Mouse (Mus musculus) CH12.LX (cell line): ENCODE data around the gene Gm49450. TPM values are rescaled to one million over a fixed set of nuclear protein-coding genes. Genes with fewer than 3 reads are reported as not detected.

Experiments used
- DNase-seq: peaks from one replicate; pipeline ENCODE4 v3.0.0-alpha.2; 2013; ENCODE audit errors: extremely low read depth
- H3K27ac ChIP-seq: 2 replicates; pipeline ENCODE4 v1.5.1; 2012; ENCODE audit warnings: low read depth, mild to moderate bottlenecking, control low read depth, moderate library complexity; ENCODE audit not compliant: insufficient read depth
- H3K27me3 ChIP-seq: replicated peaks from 2 replicates; pipeline ENCODE3; 2012; ENCODE audit warnings: inconsistent platforms
- H3K36me3 ChIP-seq, 2 experiments: replicated peaks in 1 of 2; 2 replicates each; pipeline versions ENCODE3 to v1.6.1; 2012; ENCODE audit warnings: inconsistent platforms in 1 of 2, low read length in 1 of 2, mild to moderate bottlenecking in 1 of 2, mixed read lengths in 1 of 2, moderate library complexity in 1 of 2; ENCODE audit not compliant: control insufficient read depth in 1 of 2, insufficient read depth in 1 of 2
- H3K4me1 ChIP-seq, 2 experiments: 2 replicates each; pipeline ENCODE4 v1.6.1; 2012; ENCODE audit warnings: inconsistent platforms in 1 of 2, moderate library complexity in 1 of 2; ENCODE audit not compliant: insufficient read depth in 2 of 2, control insufficient read depth in 1 of 2
- H3K4me2 ChIP-seq: 2 replicates; pipeline ENCODE4 v1.6.1; 2012; ENCODE audit warnings: low read depth, mild to moderate bottlenecking, control low read depth; ENCODE audit not compliant: poor library complexity, insufficient read depth, severe bottlenecking
- H3K4me3 ChIP-seq, 3 experiments: fragments of 150-350 bp in 1 of 3; sonication (generic) in 1 of 3; replicated peaks in 1 of 3; 2 replicates each; pipeline versions ENCODE3 to v1.5.1; 2011 to 2012; ENCODE audit warnings: low read depth in 2 of 3, low read length in 2 of 3, mild to moderate bottlenecking in 2 of 3, moderate library complexity in 2 of 3, control low read depth in 1 of 3, improper control_type of control experiment in 1 of 3, inconsistent platforms in 1 of 3, mixed read lengths in 1 of 3; ENCODE audit not compliant: poor library complexity in 1 of 3
- H3K79me2 ChIP-seq: replicated peaks from 2 replicates; pipeline ENCODE4 v1.6.1; 2012; ENCODE audit warnings: mild to moderate bottlenecking, moderate library complexity; ENCODE audit not compliant: control insufficient read depth, poor library complexity, insufficient read depth, severe bottlenecking; ENCODE audit errors: extremely low read depth
- H3K9ac ChIP-seq: 2 replicates; pipeline ENCODE4 v1.6.1; 2012; ENCODE audit warnings: low read depth, mild to moderate bottlenecking, control low read depth, moderate library complexity; ENCODE audit not compliant: insufficient read depth
- H3K9me3 ChIP-seq: replicated peaks from 2 replicates; pipeline ENCODE3; 2012; ENCODE audit warnings: low read length, inconsistent platforms, mixed read lengths
- BHLHE40 ChIP-seq: IDR thresholded peaks from 2 replicates; pipeline ENCODE4 v1.6.1; 2011; ENCODE audit warnings: mild to moderate bottlenecking, low read depth, low read length, improper control_type of control experiment
- EP300 ChIP-seq: IDR thresholded peaks from 2 replicates; pipeline ENCODE4 v1.6.1; 2011; ENCODE audit warnings: low read length, improper control_type of control experiment
- GABPA ChIP-seq: IDR thresholded peaks from 2 replicates; pipeline ENCODE4 v1.6.1; 2012; ENCODE audit warnings: low read depth, low read length, improper control_type of control experiment, inconsistent platforms; ENCODE audit not compliant: insufficient replicate concordance
- JUND ChIP-seq: conservative IDR thresholded peaks from 2 replicates; pipeline ENCODE4 v1.6.1; 2011; ENCODE audit warnings: low read depth, low read length, improper control_type of control experiment
- KAT2A ChIP-seq: IDR thresholded peaks from 2 replicates; pipeline ENCODE4 v1.6.1; 2012; ENCODE audit warnings: low read length, improper control_type of control experiment, inconsistent platforms; ENCODE audit not compliant: insufficient replicate concordance
- MAX ChIP-seq: IDR thresholded peaks from 2 replicates; pipeline ENCODE4 v1.6.1; 2011; ENCODE audit warnings: low read length, improper control_type of control experiment
- MYC ChIP-seq: IDR thresholded peaks from 2 replicates; pipeline ENCODE4 v1.6.1; 2011; ENCODE audit warnings: low read depth, mild to moderate bottlenecking, improper control_type of control experiment, low read length
- PAX5 ChIP-seq: IDR thresholded peaks from 2 replicates; pipeline ENCODE4 v1.6.1; 2012; ENCODE audit warnings: low read length, inconsistent platforms, mixed read lengths
- POLR2A ChIP-seq: IDR thresholded peaks from 2 replicates; pipeline ENCODE4 v1.6.1; 2011; ENCODE audit warnings: low read depth, mild to moderate bottlenecking, improper control_type of control experiment, low read length
- SMC3 ChIP-seq: IDR thresholded peaks from 2 replicates; pipeline ENCODE4 v1.6.1; 2011; ENCODE audit warnings: low read depth, low read length, improper control_type of control experiment
- TBP ChIP-seq: conservative IDR thresholded peaks from 2 replicates; pipeline ENCODE4 v1.6.1; 2011; ENCODE audit warnings: low read depth, low read length, improper control_type of control experiment
- TCF12 ChIP-seq: IDR thresholded peaks from 2 replicates; pipeline ENCODE4 v1.6.1; 2014; ENCODE audit warnings: low read depth, mild to moderate bottlenecking, inconsistent platforms, low read length, improper control_type of control experiment
- UBTF ChIP-seq: IDR thresholded peaks from 2 replicates; pipeline ENCODE4 v1.6.1; 2012; ENCODE audit warnings: low read depth, mild to moderate bottlenecking, inconsistent platforms, low read length, improper control_type of control experiment, moderate library complexity
- USF1 ChIP-seq: IDR thresholded peaks from 2 replicates; pipeline ENCODE4 v1.6.1; 2014; ENCODE audit warnings: low read depth, mild to moderate bottlenecking, inconsistent platforms, low read length, improper control_type of control experiment
- USF2 ChIP-seq: conservative IDR thresholded peaks from 2 replicates; pipeline ENCODE4 v1.6.1; 2011; ENCODE audit warnings: low read depth, low read length, improper control_type of control experiment
- ZC3H11A ChIP-seq: IDR thresholded peaks from 2 replicates; pipeline ENCODE4 v1.6.1; 2012; ENCODE audit warnings: low read depth, mild to moderate bottlenecking, inconsistent platforms, low read length, improper control_type of control experiment
- ZNF384 ChIP-seq: IDR thresholded peaks from 2 replicates; pipeline ENCODE4 v1.6.1; 2012; ENCODE audit warnings: low read depth, low read length, improper control_type of control experiment, inconsistent platforms
- dilution Hi-C: fragments of 300-500 bp; cut with MboI; formaldehyde crosslinking; loops from 2 replicates; pipeline ENCODE4 v1.14.3; 2020; ENCODE audit warnings: low sequenced_read_pairs; ENCODE audit not compliant: extremely low pct_unique_long_range_greater_than_20kb, extremely low pct_ligation_motif_present
- in situ Hi-C: fragments of 300-500 bp; cut with MboI; formaldehyde crosslinking; loops from 3 replicates; pipeline ENCODE4 v1.14.3; 2019; ENCODE audit warnings: low sequenced_read_pairs, low pct_ligation_motif_present, low pct_unique_long_range_greater_than_20kb, mixed read lengths
- polyA plus RNA-seq: library from polyadenylated mRNA; unstranded; fragments of >175 nt; gene quantifications from 2 replicates; pipeline ENCODE4 v1.2.1, GENCODE M21; 2012; ENCODE audit warnings: low read depth; ENCODE audit not compliant: insufficient read length
- total RNA-seq, 2 experiments: library from RNA; depleted of rRNA; stranded (reverse); fragments of 300-350 nt in 1 of 2; fragments of >200 nt in 1 of 2; gene quantifications; 2 replicates each; pipeline ENCODE4 v1.2.3; 2012 to 2014

Gene Gm49450
- total and polyA plus RNA-seq, 3 experiments: 0.38 to 125 (median 4.7) TPM

DNA sequence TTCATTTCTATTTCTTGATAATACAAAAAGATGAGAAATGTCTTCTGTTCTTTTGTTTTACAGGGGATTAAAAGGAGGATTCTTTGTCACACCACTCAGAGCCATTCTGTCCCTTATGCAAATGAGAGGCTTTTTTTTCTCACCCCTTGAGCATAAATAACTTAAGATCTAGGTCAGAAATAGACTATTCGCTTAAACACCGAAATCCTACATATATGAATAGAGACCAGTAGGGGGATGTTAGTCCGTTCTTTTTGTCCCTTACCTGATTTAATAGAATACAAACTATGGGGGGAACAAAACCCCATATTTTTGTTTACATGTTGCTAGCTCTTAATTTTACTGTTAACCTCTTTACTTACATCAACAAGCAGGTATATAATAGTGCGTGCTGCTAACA lies 2.6 kb upstream of the Gm49450 start:
- peaks cover 5 to 36% of the 10 kb centered on the region in 2 experiments for H3K4me1 ChIP-seq
- in situ Hi-C loops: no loop called here
- TF ChIP-seq MYC (no peak), ZNF384 (peak; percentile 39; the same call in 1 of the 2 replicates)
- TF ChIP-seq, all 38 proteins: peak for 1
- H3K4me3 ChIP-seq: no peak overlapping the region
- no peak overlapping the region for H3K9ac ChIP-seq
- DNase-seq: no peak
- no peak overlapping the region for H3K4me2 ChIP-seq
- no peak overlapping the region for H3K27ac ChIP-seq
- no peaks in the 10 kb centered on the region for H3K27me3 ChIP-seq
- no peaks in the 10 kb centered on the region for H3K9me3 ChIP-seq
- dilution Hi-C loops: no loop called here
- H3K79me2 ChIP-seq: peaks cover 6% of the 10 kb centered on the region; the same call in 1 of the 2 replicates
- H3K36me3 ChIP-seq: peaks cover 3 to 4% of the 10 kb centered on the region in 2 experiments

DNA sequence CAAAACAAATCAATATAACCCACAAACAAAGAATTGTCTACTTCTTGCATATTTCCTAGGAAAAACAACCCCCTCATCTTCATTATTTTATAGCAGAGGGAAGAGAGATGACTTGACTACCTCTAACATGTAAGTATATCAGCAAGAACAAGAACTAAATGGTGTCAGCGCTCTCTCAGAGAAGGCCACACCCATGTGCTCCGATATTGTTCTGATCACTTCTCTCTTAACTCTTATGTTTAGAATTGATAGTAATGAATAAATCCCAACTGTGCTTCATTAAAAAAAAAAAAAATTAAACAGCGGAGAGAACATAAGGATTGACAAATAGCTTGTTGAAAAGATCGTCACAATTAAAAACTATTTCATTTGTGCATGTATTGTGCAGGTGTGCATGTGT lies 2.0 kb upstream of the Gm49450 start:
- no peak overlapping the region for H3K9ac ChIP-seq
- TF ChIP-seq BHLHE40 (no peak), PAX5 (no peak), USF1 (no peak), SMC3 (no peak), ZC3H11A (no peak), TBP (no peak), TCF12 (no peak), EP300 (no peak), GABPA (no peak), ZNF384 (no peak), MAX (no peak), MYC (no peak), JUND (no peak), KAT2A (no peak), POLR2A (no peak), UBTF (no peak), USF2 (no peak)
- peaks cover 4 to 6% of the 10 kb centered on the region in 2 experiments for H3K36me3 ChIP-seq
- H3K4me1 ChIP-seq: peaks cover 5 to 36% of the 10 kb centered on the region in 2 experiments
- DNase-seq: no peak
- dilution Hi-C loops: no loop called here
- H3K27me3 ChIP-seq: no peaks in the 10 kb centered on the region
- H3K79me2 ChIP-seq: peaks cover 6% of the 10 kb centered on the region; the same call in 1 of the 2 replicates
- no peaks in the 10 kb centered on the region for H3K9me3 ChIP-seq
- no peak overlapping the region for H3K4me2 ChIP-seq
- no peak overlapping the region for H3K4me3 ChIP-seq
- in situ Hi-C loops: no loop called here
- no peak overlapping the region for H3K27ac ChIP-seq
